Mouse (Mus musculus): ENCODE data around the gene Pex26. TPM values are rescaled to one million over a fixed set of nuclear protein-coding genes. Genes with fewer than 3 reads are reported as not detected.

The Pex26 gene
- polyA plus RNA-seq, 1 experiment, result 13.6 TPM

GRCm38 (mm10) chr6:121206481-121206880, 23.0 kb downstream of the Pex26 start:
- Histone ChIP-seq H3K4me3 (ENCODE audit: low read depth, low read length) (no peak overlapping the region), H3K4me1 (ENCODE audit: control insufficient read depth, insufficient read depth, insufficient read length, low read length) (peaks cover 6% of the 10 kb centered on the region), H3K27me3 (ENCODE audit: control insufficient read depth, insufficient read depth, low read length) (peaks cover 13% of the 10 kb centered on the region), H3K27ac (ENCODE audit: insufficient read depth, low read depth, low read length) (no peak overlapping the region), H3K36me3 (ENCODE audit: control insufficient read depth, insufficient read depth, low read length) (peaks cover 3% of the 10 kb centered on the region; the same call in 1 of the 2 replicates)
- 89% methylated on average over 5 of the region's 5 CpGs for WGBS
- TF ChIP-seq CTCF (IDR thresholded peaks at IDR 0.05; ENCODE audit: extremely low read depth, insufficient read length, insufficient replicate concordance, low read depth, low read length) (no peak), POLR2A (IDR thresholded peaks at IDR 0.05; ENCODE audit: low read depth, low read length) (no peak)

- TF ChIP-seq POLR2A (IDR thresholded peaks at IDR 0.05; ENCODE audit: low read depth, low read length) (no peak), CTCF (IDR thresholded peaks at IDR 0.05; ENCODE audit: extremely low read depth, insufficient read length, insufficient replicate concordance, low read depth, low read length) (no peak)
Observed at GRCm38 (mm10) chr6:121209584-121209983, 26.1 kb downstream of the Pex26 start.

DNA sequence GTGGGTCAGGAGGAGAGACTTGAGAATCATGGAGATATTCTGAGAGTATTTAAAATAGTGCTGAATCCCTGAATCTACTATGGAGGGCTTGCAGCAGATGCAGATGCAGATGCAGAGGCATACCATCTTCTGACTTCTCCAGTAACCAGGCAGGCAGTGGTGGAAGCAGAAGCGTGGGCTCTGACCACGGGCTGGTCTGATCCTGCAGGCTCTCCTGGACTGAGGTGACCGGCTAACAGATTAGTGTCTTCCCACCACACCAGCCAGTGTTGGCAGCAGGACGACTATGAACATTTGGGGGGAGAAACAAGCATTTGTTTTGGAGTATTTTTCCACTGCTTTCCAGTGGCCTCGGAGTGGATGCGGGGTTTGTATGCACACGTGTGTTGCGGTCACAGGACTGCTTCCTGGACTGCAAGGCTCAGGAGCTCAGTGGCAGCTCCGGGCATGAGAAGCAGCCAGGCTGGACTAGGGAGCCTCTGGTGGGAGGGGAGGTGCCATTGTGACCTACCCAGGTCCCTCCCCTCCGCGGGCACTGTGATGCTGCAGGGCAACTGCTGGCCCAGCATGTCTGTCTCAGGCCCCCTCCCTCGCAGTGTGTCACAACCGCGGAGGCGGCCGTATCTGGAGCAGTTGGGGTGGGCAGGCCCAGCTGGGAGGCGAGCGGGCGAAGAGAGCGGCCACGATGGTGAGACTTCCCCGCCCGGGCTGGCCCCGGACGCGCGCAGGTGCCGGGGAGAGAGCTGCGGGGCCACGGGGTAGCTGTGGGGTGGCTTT, 26.9 kb downstream of the Pex26 start, which contains the start of gene Tuba8:
Tuba8 (plus strand) TSS at position 548 of the 777 bp plus-strand sequence.
- no peaks in the 10 kb centered on the region for H3K36me3 ChIP-seq (ENCODE audit: control insufficient read depth, insufficient read depth, low read length)
- H3K27me3 ChIP-seq (ENCODE audit: control insufficient read depth, insufficient read depth, low read length), result peaks cover 18% of the 10 kb centered on the region
- no peak for TF ChIP-seq POLR2A (IDR thresholded peaks at IDR 0.05; ENCODE audit: low read depth, low read length)
- TF ChIP-seq CTCF (IDR thresholded peaks at IDR 0.05; ENCODE audit: extremely low read depth, insufficient read length, insufficient replicate concordance, low read depth, low read length), result no peak
- WGBS, result 4% methylated on average over 30 of the region's 30 CpGs
- peaks cover 6% of the 10 kb centered on the region for H3K4me1 ChIP-seq (ENCODE audit: control insufficient read depth, insufficient read depth, insufficient read length, low read length)
- peak within 1 kb of the TSS; percentile 57 for H3K4me3 ChIP-seq (ENCODE audit: low read depth, low read length)
- H3K27ac ChIP-seq (ENCODE audit: insufficient read depth, low read depth, low read length), result no peak within 1 kb of the TSS

More at GRCm38 (mm10) chr6:121209584-121209983, 26.1 kb downstream of the Pex26 start:
- H3K4me3 ChIP-seq (ENCODE audit: low read depth, low read length), result no peak overlapping the region
- WGBS, result 74% methylated on average over 2 of the region's 2 CpGs
- peaks cover 18% of the 10 kb centered on the region for H3K27me3 ChIP-seq (ENCODE audit: control insufficient read depth, insufficient read depth, low read length)
- peaks cover 6% of the 10 kb centered on the region for H3K4me1 ChIP-seq (ENCODE audit: control insufficient read depth, insufficient read depth, insufficient read length, low read length)
- H3K27ac ChIP-seq (ENCODE audit: insufficient read depth, low read depth, low read length), result no peak overlapping the region
- H3K36me3 ChIP-seq (ENCODE audit: control insufficient read depth, insufficient read depth, low read length), result no peaks in the 10 kb centered on the region

- 2% methylated on average over 12 of the region's 12 CpGs for WGBS
- TF ChIP-seq CTCF (IDR thresholded peaks at IDR 0.05; ENCODE audit: extremely low read depth, insufficient read length, insufficient replicate concordance, low read depth, low read length) (no peak), POLR2A (IDR thresholded peaks at IDR 0.05; ENCODE audit: low read depth, low read length) (no peak)
- no peak overlapping the region for H3K27ac ChIP-seq (ENCODE audit: insufficient read depth, low read depth, low read length)
- no peaks in the 10 kb centered on the region for H3K36me3 ChIP-seq (ENCODE audit: control insufficient read depth, insufficient read depth, low read length)
- H3K4me1 ChIP-seq (ENCODE audit: control insufficient read depth, insufficient read depth, insufficient read length, low read length), result peaks cover 6% of the 10 kb centered on the region
- H3K27me3 ChIP-seq (ENCODE audit: control insufficient read depth, insufficient read depth, low read length), result peaks cover 18% of the 10 kb centered on the region
- H3K4me3 ChIP-seq (ENCODE audit: low read depth, low read length), result peak overlapping the region; percentile 57
Observed at GRCm38 (mm10) chr6:121210926-121211289, 27.4 kb downstream of the Pex26 start.

- H3K27me3 ChIP-seq (ENCODE audit: control insufficient read depth, insufficient read depth, low read length), result peaks cover 18% of the 10 kb centered on the region
- H3K4me1 ChIP-seq (ENCODE audit: control insufficient read depth, insufficient read depth, insufficient read length, low read length), result peaks cover 9% of the 10 kb centered on the region
- 14% methylated on average over 5 of the region's 5 CpGs for WGBS
- no peak for TF ChIP-seq CTCF (IDR thresholded peaks at IDR 0.05; ENCODE audit: extremely low read depth, insufficient read length, insufficient replicate concordance, low read depth, low read length)
- no peak for TF ChIP-seq POLR2A (IDR thresholded peaks at IDR 0.05; ENCODE audit: low read depth, low read length)
- no peak overlapping the region for H3K4me3 ChIP-seq (ENCODE audit: low read depth, low read length)
- H3K36me3 ChIP-seq (ENCODE audit: control insufficient read depth, insufficient read depth, low read length), result no peaks in the 10 kb centered on the region
- no peak overlapping the region for H3K27ac ChIP-seq (ENCODE audit: insufficient read depth, low read depth, low read length)
Observed at GRCm38 (mm10) chr6:121211743-121212142, 28.3 kb downstream of the Pex26 start.

DNA sequence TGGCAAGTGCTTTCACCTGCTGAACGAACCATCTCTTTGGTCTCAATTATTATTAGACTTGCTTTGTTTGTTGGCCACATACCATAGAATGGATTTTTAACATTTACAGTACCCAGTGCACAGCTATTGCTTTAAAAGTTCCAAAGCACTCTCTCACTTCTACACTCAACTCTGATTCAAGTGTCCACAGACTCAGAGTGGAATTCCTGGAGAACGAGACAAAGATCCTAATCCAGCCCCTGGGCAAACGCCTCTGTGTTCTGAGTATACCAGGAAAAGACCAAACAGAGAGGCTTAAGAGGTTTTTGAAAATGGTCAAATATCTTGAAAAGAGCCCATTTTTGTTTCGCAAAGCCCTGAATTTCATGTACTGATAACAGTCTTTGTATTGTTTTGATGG, 29.5 kb downstream of the Pex26 start:
- peaks cover 14% of the 10 kb centered on the region for H3K4me1 ChIP-seq (ENCODE audit: control insufficient read depth, insufficient read depth, insufficient read length, low read length)
- no peak overlapping the region for H3K4me3 ChIP-seq (ENCODE audit: low read depth, low read length)
- no peak for TF ChIP-seq CTCF (IDR thresholded peaks at IDR 0.05; ENCODE audit: extremely low read depth, insufficient read length, insufficient replicate concordance, low read depth, low read length)
- no peak overlapping the region for H3K27ac ChIP-seq (ENCODE audit: insufficient read depth, low read depth, low read length)
- no peaks in the 10 kb centered on the region for H3K36me3 ChIP-seq (ENCODE audit: control insufficient read depth, insufficient read depth, low read length)
- 73% methylated on average over 4 of the region's 4 CpGs for WGBS
- peaks cover 18% of the 10 kb centered on the region for H3K27me3 ChIP-seq (ENCODE audit: control insufficient read depth, insufficient read depth, low read length)

- Histone ChIP-seq H3K27ac (ENCODE audit: insufficient read depth, low read depth, low read length) (no peak overlapping the region), H3K4me3 (ENCODE audit: low read depth, low read length) (no peak overlapping the region), H3K36me3 (ENCODE audit: control insufficient read depth, insufficient read depth, low read length) (no peaks in the 10 kb centered on the region), H3K4me1 (ENCODE audit: control insufficient read depth, insufficient read depth, insufficient read length, low read length) (peaks cover 15% of the 10 kb centered on the region), H3K27me3 (ENCODE audit: control insufficient read depth, insufficient read depth, low read length) (peaks cover 18% of the 10 kb centered on the region)
- no peak for TF ChIP-seq CTCF (IDR thresholded peaks at IDR 0.05; ENCODE audit: extremely low read depth, insufficient read length, insufficient replicate concordance, low read depth, low read length)
- TF ChIP-seq POLR2A (IDR thresholded peaks at IDR 0.05; ENCODE audit: low read depth, low read length), result no peak
- 77% methylated on average over 5 of the region's 5 CpGs for WGBS
Observed at GRCm38 (mm10) chr6:121214221-121214620, 30.8 kb downstream of the Pex26 start.

Data from small intestine, adult 2 months (tissue).